Mouse (Mus musculus): ENCODE data around the gene Ankrd27. TPM values are rescaled to one million over a fixed set of nuclear protein-coding genes. Genes with fewer than 3 reads are reported as not detected.

Gene Ankrd27
- total RNA-seq, 2 experiments from 2014 or later: 35.8 to 44.2 TPM

DNA sequence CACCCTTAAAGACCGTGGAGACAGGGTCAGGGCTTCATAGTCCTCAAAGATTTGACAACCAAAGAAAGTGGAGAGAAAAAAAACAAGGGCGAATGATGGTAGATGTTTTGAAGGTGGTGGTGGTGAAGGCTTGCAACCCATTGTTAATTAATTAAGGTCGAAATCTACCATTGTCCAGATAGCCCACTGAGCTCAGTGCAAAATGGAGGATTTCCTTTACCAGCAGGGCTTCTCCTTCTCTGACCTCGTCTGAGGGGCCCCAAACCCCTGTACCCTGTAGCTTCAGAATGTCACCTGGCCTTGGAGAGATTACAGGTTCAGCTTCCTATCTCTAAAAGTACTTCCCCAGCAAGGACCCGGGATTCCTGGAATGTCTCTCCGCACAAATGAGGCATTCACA, 71.8 kb downstream of the Ankrd27 start:
- no peak overlapping the region for H3K27ac ChIP-seq
- no peak for TF ChIP-seq CTCF (conservative IDR thresholded peaks at IDR 0.05)
- DNase-seq (ENCODE audit: low spot score in 2 of 2): no peak
- no peak overlapping the region for H3K4me3 ChIP-seq

DNA sequence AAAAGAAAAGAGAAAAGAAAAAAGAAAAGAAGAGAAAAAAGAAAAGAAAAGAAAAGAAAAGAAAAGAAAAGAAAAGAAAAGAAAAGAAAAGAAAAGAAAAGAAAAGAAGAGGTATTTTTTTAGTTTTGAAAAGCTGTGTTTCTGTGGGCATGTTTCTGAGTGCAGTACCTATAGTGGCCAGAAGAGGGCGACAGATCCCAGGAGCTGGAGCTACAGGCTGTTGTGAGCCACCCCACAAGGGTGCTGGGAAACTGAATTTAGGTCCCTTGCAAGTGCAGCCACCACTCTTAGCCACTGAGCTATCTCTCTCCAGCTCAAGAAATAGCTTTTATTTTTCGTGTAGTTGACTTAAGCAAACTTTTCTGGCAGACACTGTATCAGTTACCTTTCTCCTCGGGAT, 73.1 kb downstream of the Ankrd27 start:
- Histone ChIP-seq H3K27ac (no peak overlapping the region), H3K4me3 (no peak overlapping the region)
- TF ChIP-seq CTCF (conservative IDR thresholded peaks at IDR 0.05): peak; percentile 86
- no peak for DNase-seq (ENCODE audit: low spot score in 2 of 2)

DNA sequence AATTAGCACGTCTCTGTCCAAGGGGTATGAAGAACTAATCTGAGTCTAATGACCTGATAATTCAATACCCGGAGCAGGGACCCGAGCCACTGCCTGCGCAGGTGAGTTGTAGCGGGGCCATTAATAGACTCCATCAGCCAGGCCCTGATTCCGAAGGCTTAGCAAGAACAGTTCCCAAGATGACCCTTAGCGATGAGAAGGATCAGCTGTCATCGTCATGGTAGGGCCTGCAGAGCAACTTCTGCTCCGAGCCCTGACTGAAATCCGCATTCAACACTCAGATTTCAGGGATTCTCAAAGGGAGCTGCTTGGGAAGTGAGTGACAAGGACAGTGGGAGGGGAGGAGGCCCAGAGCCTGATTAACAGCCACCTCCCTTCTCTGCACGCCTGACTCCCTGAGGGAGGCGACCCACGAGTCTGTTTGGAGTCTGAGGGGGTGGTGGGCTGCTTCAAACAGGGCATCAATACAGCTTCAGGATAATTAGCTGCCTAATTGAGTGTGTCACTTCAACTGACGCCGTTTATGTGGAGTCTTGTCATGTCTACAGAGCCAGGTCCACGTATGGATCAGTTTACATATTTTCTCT, 77.8 kb downstream of the Ankrd27 start:
- H3K4me3 ChIP-seq: no peak overlapping the region
- DNase-seq (ENCODE audit: low spot score in 2 of 2): no peak
- H3K27ac ChIP-seq: no peak overlapping the region
- no peak for TF ChIP-seq CTCF (conservative IDR thresholded peaks at IDR 0.05)

DNA sequence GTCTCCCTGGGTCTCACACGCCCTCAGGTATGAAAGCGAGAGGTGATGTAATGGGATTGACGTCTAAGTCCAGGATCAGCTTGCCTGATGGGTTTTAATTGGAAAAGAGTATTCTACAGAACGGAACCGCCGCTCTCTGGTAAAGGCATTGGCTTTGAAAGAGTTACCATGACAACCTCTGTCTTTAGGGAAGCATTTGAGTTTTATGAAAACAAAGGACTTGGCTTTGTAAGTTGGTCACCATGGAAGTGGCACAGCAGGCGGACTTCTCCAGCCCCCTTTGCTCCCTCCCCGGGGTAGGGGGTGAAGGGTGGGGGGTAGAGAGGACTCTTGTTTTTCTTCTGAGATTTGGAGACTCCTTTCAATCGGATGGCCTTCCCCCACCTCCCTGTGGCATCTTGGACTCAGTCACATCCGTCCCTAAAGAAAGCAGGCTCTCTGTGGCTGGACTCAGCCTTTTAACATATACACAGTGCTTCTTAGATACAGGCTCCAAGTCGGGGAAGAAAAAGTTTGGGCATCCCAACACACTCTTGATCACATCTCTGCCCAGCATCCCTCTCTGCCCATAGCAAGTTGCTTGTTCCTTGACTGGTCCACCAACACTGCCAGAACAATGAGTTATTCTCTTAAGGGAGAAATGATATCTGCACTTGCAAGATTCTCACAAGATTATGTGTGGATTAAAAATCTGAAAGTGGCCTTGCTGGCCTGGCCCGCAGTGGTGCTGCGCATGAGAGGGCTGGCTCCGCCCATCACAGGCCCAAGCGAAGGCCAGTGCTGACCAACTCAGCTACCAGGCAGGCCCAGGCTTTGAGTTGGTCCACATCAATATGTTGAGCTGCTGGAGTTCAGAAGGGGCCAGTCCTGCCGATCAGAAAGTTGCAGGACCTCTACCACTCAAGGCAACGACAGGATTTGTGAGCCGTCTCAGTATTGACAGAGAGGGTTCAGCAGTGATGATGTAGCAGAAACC, 82.3 kb downstream of the Ankrd27 start:
- no peak overlapping the region for H3K4me3 ChIP-seq
- peak overlapping the region; percentile 67 for H3K27ac ChIP-seq
- TF ChIP-seq CTCF (conservative IDR thresholded peaks at IDR 0.05): no peak
- DNase-seq (ENCODE audit: low spot score in 2 of 2): peak in 1 of 2 experiments; percentile 51

DNA sequence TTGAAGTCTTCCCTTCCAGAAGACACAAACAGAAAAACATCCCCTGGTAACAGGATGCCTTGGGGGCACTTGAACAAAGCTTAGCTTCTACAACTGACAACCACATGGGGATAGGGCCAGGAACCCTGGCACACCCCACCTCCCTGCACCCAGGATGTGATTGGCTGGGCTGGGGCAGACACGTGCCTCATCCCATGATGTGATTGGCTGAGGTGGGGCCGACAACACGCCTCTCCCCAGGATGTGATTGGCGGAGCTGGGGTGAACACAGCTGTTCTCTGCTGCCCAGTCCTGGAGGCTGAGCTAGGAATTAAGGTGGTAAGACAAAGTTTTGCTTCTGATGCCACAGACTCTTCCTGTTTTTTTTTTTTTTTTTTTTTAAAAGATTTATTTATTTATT, 92.9 kb downstream of the Ankrd27 start:
- DNase-seq (ENCODE audit: low spot score in 2 of 2): no peak
- TF ChIP-seq CTCF (conservative IDR thresholded peaks at IDR 0.05): no peak
- no peak overlapping the region for H3K27ac ChIP-seq
- H3K4me3 ChIP-seq: no peak overlapping the region

DNA sequence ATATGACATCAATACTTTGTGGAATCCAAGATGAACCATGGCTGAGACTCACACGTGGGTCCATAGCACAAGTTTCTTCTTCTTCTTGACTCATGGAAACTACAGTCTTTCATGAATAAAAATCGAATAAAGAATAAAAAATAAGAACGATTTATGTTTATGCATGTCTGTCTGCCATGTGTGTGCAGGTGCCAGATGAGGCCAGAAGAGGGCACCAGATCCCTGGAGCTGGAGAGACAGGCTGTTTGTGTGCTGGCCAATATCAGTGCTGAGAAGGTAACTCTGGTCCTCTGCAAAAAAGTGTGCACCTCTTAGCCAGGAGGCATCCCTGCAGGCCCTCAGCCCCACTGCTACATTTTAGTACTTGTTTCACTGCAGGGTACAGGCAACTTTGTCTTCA, 95.5 kb downstream of the Ankrd27 start:
- DNase-seq (ENCODE audit: low spot score in 2 of 2): no peak
- Histone ChIP-seq H3K27ac (no peak overlapping the region), H3K4me3 (no peak overlapping the region)
- TF ChIP-seq CTCF (conservative IDR thresholded peaks at IDR 0.05): peak; percentile 61

DNA sequence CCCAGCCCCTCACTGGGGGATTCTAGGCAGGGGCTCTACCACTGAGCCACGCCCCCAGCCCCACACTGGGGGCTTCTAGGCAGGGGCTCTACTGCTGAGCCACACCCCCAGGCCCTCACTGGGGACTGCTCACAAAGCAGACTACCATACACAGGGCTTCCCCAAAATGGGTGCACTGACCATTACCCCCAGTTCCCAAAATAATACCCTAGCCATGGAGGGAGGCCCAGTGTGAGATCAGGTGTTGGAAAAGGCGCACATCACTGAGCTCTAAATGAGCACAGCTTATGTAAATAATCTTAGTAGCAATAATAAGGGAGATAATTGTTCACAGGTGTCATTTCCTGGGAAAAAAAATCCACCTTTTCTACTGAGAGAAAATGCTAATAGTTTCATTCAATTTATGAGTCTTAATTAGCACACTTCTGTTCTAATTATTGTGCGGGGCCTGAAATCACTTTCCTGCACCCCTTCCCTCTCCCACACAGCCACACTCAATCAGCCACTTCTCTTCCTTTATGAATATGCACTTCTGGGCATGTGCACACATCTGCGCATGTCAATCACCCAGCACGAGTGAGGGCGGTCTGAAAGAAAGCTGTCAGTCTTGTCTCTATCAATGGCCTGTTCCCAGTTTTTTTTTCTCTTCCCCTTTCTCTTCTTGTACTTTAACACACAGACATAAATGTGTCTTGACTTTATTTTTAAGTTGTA, 97.5 kb downstream of the Ankrd27 start:
- no peak for TF ChIP-seq CTCF (conservative IDR thresholded peaks at IDR 0.05)
- Histone ChIP-seq H3K27ac (no peak overlapping the region), H3K4me3 (no peak overlapping the region)
- DNase-seq (ENCODE audit: low spot score in 2 of 2): peak in 1 of 2 experiments; percentile 33

DNA sequence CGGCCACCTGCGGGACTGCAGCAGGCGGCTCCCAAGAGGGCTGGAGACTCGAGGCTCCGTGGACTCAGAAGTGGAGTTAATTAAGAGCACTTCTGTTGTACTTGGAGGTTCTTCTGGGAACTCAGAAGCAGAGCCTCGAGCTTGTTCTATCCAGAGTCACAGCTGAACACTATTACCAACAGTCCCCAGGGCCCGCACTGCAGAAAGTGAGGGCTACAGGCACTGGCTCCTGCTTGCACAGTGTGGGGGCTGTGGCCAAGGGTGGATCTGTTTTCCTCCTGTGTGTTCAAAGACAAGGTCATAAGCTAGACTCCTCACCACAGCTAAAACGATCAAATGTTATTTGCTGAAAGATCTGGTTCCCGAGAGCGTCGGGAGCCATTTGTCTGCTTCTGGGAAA, 100.2 kb downstream of the Ankrd27 start:
- Histone ChIP-seq H3K4me3 (no peak overlapping the region), H3K27ac (no peak overlapping the region; the same call in 1 of the 2 replicates)
- no peak for DNase-seq (ENCODE audit: low spot score in 2 of 2)
- no peak for TF ChIP-seq CTCF (conservative IDR thresholded peaks at IDR 0.05)

DNA sequence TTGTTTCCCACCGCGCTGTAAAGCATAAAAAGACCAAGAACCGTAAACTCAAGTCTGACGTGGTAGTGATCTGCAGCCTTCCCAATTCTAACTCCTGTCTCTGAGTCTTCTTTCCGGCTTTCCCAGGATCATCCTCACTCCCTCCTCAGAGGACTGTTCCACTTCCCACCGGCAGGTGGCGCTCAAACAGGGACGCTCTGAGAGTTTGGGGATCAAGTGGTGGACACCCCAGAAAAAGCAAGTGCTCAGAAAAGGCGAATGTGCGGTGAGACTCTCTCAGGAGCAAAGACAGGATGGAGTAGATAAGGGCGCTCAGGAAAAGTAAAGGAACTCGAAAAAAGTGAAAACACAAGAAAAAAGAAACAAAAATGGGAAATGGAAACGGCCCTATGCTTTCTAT, 100.7 kb downstream of the Ankrd27 start:
- TF ChIP-seq CTCF (conservative IDR thresholded peaks at IDR 0.05): peak; percentile 88
- peak overlapping the region; percentile 35 for H3K4me3 ChIP-seq
- DNase-seq (ENCODE audit: low spot score in 2 of 2): peak; percentile 19 to 74
- no peak overlapping the region for H3K27ac ChIP-seq

DNA sequence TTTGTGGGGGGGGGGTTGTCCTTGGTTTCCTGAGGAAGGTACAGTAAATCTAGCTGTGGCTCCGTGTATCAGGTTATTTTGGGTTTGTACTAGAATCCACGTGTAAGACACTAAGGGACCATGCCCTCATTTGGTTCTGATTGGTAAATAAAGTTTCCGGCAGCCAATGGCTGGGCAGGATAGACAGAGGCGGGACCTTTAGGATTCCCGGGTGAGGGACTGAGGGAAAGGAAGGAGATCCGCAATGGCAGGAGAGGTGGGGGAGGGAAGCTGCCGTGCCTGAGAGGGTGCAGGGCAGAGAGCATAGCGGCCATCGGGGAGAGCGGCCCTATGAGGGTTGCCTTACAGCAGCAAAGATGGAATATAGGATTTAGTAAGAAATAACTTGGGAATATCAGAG, 101.2 kb downstream of the Ankrd27 start:
- TF ChIP-seq CTCF (conservative IDR thresholded peaks at IDR 0.05): no peak
- Histone ChIP-seq H3K27ac (no peak overlapping the region), H3K4me3 (peak overlapping the region; percentile 35; the same call in 1 of the 2 replicates)
- DNase-seq (ENCODE audit: low spot score in 2 of 2): no peak

DNA sequence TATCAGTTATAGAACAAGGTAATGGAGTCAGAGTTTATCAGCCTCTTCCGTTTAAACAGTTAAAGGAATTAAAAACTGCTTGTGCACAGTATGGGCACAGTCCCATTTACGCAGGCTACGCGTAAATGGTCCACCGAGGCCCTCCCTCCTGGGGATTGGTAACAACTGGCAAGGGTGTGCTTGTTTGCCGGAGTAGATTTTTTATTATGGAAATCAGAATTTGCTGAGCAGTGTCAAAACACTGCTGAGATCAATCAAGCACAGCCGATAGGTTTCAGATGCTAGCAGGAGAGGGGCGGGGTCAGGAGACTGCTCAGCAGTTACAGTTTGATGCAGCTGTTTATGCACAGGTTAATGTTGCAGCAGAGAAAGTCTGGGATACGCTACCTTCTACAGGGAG, 102.2 kb downstream of the Ankrd27 start:
- H3K27ac ChIP-seq: no peak overlapping the region
- DNase-seq (ENCODE audit: low spot score in 2 of 2): no peak
- TF ChIP-seq CTCF (conservative IDR thresholded peaks at IDR 0.05): no peak
- no peak overlapping the region for H3K4me3 ChIP-seq

Other genes starting within 250 kb of the Ankrd27 start
- 1 to 10 TPM; 5.6 to 6.1 TPM for gene Faap24, start 189.4 kb upstream of the Ankrd27 start, total RNA-seq (2021)
- 10 to 100 TPM; 18.6 to 22.1 TPM for gene Cep89, start 189.2 kb upstream of the Ankrd27 start, total RNA-seq (2021)
- not detected for gene Slc7a9, start 137.4 kb upstream of the Ankrd27 start, total RNA-seq (2021)
- under 1 TPM; 0.64 to 0.74 TPM for gene Tdrd12, start 48.5 kb upstream of the Ankrd27 start, total RNA-seq (2021)
- 10 to 100 TPM; 65.1 to 67.3 TPM for gene Nudt19, start 29.9 kb upstream of the Ankrd27 start, total RNA-seq (2021)
- under 1 TPM; 0.34 to 0.51 TPM for gene Rgs9bp, start 662 bp upstream of the Ankrd27 start, total RNA-seq (2021)
- 10 to 100 TPM; 71.8 to 72.4 TPM for gene Pdcd5, start 61.3 kb downstream of the Ankrd27 start, total RNA-seq (2021)
- gene Dpy19l3, start 168.2 kb downstream of the Ankrd27 start, total RNA-seq (2021): 10 to 100 TPM; 80.3 to 84.7 TPM
- 10 to 100 TPM; 32.7 to 38.6 TPM for gene Zfp507, start 216.8 kb downstream of the Ankrd27 start, total RNA-seq (2021)

Measured in layer of hippocampus, adult 2 months (tissue).